Mouse (Mus musculus): ENCODE results near the gene Arid3a. TPM values are rescaled to one million over a fixed set of nuclear protein-coding genes. Genes with fewer than 3 reads are reported as not detected.
"Not testable (repeated sequence)": the region's sequence is repeated elsewhere in the genome, so short reads cannot be mapped to it uniquely, and the experiment has no call there.

Gene Arid3a
- polyA plus RNA-seq (2012; rRNA removed), result 3.6 and 9.1 TPM in 2 replicates

- under 1% methylated on average over 63 of the region's 63 CpGs for WGBS
- no peak for DNase-seq (ENCODE audit: low read depth, low spot score)
These were observed at the start of gene Arid3a for GRCm38 (mm10) chr10:79926491-79927323. Arid3a (plus strand) TSS chr10:79927043.

DNA sequence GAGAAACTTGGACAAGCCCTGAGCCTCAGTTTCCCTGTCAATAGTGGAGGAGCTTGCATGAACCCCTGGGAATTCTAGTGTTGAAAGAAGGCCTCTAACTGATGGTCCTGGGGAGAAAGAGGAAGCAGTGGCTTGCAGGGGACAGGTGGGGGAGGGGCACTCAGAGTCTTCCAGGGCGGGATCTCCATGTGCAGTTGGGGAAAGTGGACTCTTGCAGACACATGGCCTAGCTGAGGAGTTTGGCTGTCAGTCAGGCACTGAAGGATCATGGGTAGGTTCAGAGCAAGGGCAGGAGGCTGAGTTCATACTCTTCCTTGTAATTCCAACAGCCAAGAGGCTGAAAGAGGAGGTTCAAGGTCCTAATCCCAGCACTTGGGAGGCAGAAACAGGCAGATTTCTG is 49.7 kb upstream of the Arid3a start:
- DNase-seq (ENCODE audit: low read depth, low spot score), result no peak
- 69% methylated on average over 1 of the region's 1 CpGs for WGBS

- 55% methylated on average over 12 of the region's 12 CpGs for WGBS
- no peak for DNase-seq (ENCODE audit: low read depth, low spot score)
These were observed 49.1 kb upstream of the Arid3a start for GRCm38 (mm10) chr10:79877757-79878156.

- WGBS, result 27% methylated on average over 3 of the region's 3 CpGs
- no peak for DNase-seq (ENCODE audit: low read depth, low spot score)
These were observed 47.3 kb upstream of the Arid3a start for GRCm38 (mm10) chr10:79879527-79879926.

DNA sequence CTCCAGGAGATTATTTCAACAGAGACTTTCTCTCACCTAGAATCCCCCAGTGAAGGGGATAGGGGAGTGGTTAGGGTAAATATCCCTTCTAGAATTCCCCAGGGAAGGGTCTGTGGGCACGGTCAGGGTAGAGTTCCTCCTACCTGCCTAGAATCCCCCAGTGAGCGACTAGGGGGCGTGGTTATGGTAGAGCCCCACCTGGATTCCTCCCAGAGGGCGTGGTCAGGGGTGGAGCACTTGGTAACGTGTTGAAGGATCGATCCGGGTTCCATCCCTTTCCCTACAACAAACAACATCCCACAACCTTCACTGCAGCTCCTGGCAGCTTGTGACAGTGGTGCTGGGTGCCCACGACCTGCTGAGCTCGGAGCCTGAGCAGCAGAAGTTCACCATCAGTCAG is 46.1 kb upstream of the Arid3a start:
- 16% methylated on average over 9 of the region's 9 CpGs for WGBS
- DNase-seq (ENCODE audit: low read depth, low spot score), result no peak

- DNase-seq (ENCODE audit: low read depth, low spot score), result no peak
- 10% methylated on average over 22 of the region's 22 CpGs for WGBS
These were observed 44.9 kb upstream of the Arid3a start for GRCm38 (mm10) chr10:79881981-79882380.

DNA sequence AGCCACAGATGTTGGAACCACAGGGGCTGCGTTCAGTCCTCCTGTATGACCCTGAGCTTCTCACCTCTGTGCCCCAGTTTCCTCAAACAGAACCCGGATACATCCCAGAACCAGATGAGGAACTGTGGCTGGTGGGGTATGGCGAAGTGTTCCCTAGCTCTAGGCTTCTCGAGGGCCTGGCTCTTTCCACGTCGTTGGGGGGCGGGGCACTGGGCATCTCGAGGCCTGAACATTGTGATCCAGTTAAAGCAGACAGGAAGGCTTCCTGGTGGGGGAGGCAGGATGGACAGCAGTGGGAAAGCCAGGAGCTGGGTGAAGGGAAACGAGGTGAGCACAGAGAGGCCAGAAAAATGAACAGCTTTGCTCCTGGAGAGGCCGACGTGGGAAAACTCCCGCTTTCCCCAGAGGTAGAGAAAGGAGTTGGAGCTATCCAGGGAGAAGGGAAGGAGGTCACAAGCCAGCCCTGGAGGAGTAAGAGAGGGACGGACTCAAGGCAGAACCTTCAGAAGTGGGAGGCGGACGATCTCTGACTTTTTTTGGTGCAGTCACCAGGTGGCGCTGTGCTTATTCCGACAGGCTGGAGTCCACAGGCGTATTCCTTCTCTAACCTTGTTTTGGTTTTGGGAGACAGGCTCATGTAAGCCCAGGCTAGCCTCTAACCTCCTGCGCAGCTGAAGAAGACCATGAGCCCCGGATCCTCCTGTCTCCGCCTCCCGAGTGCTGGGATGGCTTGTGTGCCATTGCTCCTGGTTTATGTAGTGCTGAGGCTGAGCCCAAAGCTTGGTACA is 43.4 kb upstream of the Arid3a start:
- WGBS, result 19% methylated on average over 22 of the region's 22 CpGs
- DNase-seq (ENCODE audit: low read depth, low spot score), result peak; percentile 58

DNA sequence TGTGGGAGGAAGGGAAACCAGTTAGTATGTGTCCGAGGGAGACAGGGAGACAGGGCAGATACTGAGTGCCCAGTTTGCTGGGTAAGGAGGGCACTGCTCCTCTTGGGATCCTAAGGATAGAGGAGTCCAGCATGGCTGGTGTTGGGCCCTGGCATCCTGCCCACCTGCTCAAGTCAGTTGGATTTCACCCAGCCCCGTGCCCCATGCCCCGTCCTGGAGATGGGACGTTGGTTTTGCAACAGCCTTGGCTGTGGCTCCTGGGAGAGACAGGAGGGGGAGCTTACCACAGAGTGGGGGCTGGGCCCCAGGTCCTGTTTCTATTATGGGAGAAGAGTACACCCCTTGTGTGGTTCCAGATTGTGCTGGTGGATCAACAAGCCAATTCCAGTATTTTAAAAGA is 42.4 kb upstream of the Arid3a start:
- 36% methylated on average over 4 of the region's 4 CpGs for WGBS
- DNase-seq (ENCODE audit: low read depth, low spot score), result no peak

DNA sequence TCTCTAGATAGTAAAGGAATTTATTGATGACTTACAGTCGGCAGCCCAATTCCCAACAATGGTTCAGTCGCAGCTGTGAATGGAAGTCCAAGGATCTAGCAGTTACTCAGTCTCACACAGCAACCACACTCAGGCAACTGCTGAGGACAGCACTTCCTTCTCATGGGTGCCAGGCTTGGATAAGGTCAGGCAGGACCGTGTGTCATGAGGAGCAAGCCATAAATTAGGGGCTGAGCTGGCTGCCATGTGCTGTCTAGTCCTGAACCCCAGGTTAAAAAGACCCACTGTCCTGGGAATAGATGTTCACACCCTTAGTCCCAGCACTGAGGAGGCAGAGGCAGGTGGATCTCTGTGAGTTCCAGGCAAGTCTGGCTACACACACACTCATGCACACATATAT is 41.9 kb upstream of the Arid3a start:
- WGBS, result 44% methylated on average over 3 of the region's 3 CpGs
- DNase-seq (ENCODE audit: low read depth, low spot score), result not testable (repeated sequence)

- WGBS, result 76% methylated on average over 6 of the region's 6 CpGs
- DNase-seq (ENCODE audit: low read depth, low spot score), result no peak
These were observed 40.8 kb upstream of the Arid3a start, which contains the start of gene Elane for GRCm38 (mm10) chr10:79886054-79886453. Elane (plus strand) TSS chr10:79886247.

- no peak for DNase-seq (ENCODE audit: low read depth, low spot score)
- 84% methylated on average over 8 of the region's 8 CpGs for WGBS
These were observed 40.2 kb upstream of the Arid3a start for GRCm38 (mm10) chr10:79886611-79887010.

DNA sequence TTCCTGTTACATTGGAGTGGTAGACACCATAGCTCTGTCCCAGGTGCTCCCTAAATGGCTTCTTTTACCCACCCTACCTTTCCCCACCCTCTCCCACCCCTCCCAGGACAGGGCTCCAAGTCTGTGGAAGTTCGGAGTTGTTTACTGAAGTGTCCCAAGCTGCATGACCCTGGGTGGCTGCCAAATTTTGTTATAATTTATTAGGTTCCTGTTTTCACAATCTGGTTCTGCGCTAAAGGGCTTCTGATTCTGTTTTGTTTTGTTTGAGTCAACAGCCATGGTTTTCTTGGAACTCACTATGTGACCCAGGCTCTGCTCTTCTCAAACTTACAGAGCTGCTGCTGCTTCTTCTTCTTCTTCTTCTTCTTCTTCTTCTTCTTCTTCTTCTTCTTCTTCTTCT is 37.5 kb upstream of the Arid3a start:
- 6% methylated on average over 2 of the region's 2 CpGs for WGBS
- no peak for DNase-seq (ENCODE audit: low read depth, low spot score)

DNA sequence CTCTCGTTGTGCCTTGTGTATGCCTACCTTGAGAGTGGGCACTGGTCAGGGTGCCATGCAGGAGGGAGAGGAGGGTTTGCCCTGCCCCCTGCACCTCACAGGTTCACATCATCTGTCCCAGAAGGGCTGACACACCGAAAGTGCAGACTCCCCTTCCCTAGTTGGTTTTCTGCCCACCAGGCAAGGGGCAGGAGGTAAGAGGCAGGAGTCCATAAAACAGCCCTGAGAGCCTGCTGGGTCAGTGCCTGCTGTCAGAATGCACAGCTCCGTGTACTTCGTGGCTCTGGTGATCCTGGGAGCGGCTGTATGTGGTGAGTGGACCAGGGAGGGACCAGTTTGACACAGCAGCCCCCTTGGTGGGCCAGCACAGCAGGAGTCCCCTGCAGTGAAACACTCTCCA is 36.2 kb upstream of the Arid3a start, which contains the start of gene Cfd:
Gene Cfd, plus strand, starts transcription at position 184 of the 400 bp plus-strand sequence.
- WGBS, result 42% methylated on average over 5 of the region's 5 CpGs
- DNase-seq (ENCODE audit: low read depth, low spot score), result no peak

DNA sequence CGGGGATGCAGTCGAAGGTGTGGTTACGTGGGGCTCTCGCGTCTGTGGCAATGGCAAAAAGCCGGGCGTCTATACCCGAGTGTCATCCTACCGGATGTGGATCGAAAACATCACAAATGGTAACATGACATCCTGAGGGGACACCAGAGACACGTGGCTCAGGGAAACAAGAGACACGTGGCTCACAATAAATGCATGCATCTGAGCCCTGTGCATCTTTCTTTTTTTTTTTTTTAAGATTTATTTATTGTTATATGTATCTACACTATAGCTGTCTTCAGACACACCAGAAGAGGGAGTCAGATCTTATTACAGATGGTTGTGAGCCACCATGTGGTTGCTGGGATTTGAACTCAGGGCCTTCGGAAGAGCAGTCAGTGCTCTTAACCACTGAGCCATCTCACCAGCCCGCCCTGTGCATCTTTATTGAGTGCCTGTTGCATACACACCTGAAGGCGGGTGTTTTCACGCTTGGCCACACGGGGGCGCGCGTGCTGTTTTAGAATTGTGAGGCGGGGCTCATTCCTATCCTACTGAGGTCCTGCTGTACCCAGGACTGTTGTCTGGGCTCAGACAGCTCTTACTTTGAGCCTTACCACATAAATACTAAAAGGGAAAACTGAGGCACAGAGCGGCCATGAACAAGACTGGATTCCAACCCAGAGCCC is 34.3 kb upstream of the Arid3a start:
- not testable (repeated sequence) for DNase-seq (ENCODE audit: low read depth, low spot score)
- WGBS, result 39% methylated on average over 22 of the region's 22 CpGs

DNA sequence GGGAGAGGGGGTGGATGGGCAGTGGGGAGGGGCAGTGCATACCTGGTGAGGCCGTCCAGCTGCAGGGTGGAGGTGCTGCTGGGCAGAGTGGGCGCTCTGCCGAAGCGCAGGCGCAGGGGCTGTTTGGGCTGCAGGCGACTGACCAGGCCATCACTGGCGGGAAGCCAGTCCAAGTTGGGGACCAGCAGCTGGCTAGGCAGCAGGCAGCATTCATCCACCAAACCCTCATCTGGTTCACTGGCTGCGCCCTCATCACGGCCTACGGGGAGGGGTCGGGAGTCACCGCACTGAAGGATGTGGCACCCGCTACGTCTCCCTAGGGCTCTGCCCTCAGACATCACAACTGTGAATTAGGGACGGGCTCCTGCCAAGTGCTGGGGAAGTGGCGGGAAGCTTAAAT is 30.5 kb upstream of the Arid3a start:
- 93% methylated on average over 16 of the region's 16 CpGs for WGBS
- DNase-seq (ENCODE audit: low read depth, low spot score), result no peak

- no peak for DNase-seq (ENCODE audit: low read depth, low spot score)
- 84% methylated on average over 13 of the region's 13 CpGs for WGBS
These were observed 30.0 kb upstream of the Arid3a start for GRCm38 (mm10) chr10:79896814-79897213.

DNA sequence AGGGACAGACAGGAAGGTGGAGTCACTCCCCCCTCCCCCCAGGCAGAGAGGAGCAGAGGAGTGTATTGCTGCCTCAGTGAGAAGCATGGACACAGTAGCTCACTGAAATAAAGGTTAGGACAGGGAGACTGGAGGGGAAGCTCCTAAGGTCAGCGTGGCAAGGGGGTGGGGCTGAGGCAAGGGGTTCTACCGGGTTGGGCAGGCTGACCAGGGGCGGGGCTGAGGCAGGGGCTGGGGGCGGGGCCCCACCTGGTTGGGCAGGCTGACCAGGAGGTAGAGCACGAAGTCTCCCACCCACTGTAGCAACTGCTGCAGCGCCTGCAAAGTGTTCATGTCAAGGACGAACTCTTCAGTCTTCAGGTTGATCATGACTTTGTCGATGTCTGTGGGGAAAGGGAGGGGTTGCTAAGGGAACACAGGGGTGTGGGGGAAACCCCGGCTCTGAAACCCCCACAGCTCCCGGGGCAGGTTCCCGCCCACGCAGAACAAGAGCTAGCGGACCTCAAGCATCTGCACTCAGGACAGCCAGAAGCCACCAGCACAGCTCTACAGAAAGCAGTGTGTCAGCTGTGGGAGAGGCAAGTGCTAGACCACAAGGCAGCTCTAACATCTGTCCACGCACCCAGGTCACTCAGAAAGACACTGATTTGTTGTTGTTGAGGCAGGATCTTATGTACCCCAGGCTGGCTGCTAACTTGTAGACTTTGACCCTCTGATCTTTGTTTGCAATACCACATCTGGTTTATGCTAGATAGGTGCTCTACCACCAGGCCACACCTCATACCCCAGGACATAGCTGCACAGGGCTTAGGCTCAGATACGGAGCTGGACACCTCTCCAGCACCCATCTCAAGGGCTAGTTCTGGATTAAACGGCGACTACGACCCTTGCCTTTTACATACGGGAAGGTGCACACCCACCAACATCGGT is 29.3 kb upstream of the Arid3a start:
- no peak for DNase-seq (ENCODE audit: low read depth, low spot score)
- WGBS, result 57% methylated on average over 20 of the region's 20 CpGs

DNA sequence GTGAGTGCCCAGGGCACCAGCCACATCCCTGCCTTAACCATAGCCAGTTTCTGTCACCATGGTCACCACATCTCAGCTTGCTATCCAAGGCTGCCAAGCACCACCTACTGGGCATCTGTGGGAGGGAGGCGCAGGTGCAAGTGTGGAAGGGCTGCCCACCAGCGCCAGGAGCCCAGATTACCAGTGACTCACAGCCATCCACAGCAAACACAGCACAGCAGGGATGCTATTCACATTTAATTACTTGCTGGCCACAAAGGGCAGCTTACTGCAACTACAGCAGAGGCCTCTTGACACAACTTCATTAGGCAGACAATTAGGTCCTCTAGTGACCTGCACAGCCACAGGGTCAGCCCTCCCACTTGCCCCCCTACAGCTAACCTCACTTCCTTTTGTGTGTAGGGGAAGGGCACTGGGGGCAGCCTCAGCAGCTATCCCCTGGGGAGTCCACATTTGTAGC is 25.9 kb upstream of the Arid3a start:
- WGBS, result 61% methylated on average over 2 of the region's 2 CpGs

GRCm38 (mm10) chr10:79906712-79907111 is 20.1 kb upstream of the Arid3a start:
- no peak for DNase-seq (ENCODE audit: low read depth, low spot score)
- WGBS, result 96% methylated on average over 9 of the region's 9 CpGs

More for the DNA sequence above, 25.9 kb upstream of the Arid3a start:
- no peak for DNase-seq (ENCODE audit: low read depth, low spot score)
